Comparison of ENCODE assay signal across 8 mouse cellular contexts in genomic region chr8:94098081-94098974, GRCm38 (mm10). TPM values are rescaled to one million over a fixed set of nuclear protein-coding genes. Genes with fewer than 3 reads are reported as not detected.
DNase-seq lines count a peak whose midpoint lies in the region; ATAC-seq lines count a peak whose summit lies in the region.

Gene Bbs2, minus strand, starts transcription at chr8:94098928.

- peak; percentile 100 for DNase-seq in WW6 (ENCODE audit: low read depth, low spot score)
- DNase-seq in cerebellum, postnatal 4 days (ENCODE audit: low spot score in 2 of 2): peak; percentile 97 to 98
- DNase-seq in gastrocnemius, adult 18-20 months (ENCODE audit: low spot score): peak; percentile 99
- DNase-seq in left cerebral cortex, adult 18-20 months (ENCODE audit: low spot score in 2 of 2): peak; percentile 100
- peak; percentile 100 for DNase-seq in right cerebral cortex, adult 18-20 months
- peak; percentile 97 for DNase-seq in urinary bladder, postnatal 10 days (ENCODE audit: low spot score)

- H3K27ac ChIP-seq in hindbrain, embryonic 16.5 days (ENCODE audit: low read depth, low read length): peak within 1 kb of the TSS; percentile 95
- peak within 1 kb of the TSS; percentile 32 for H3K27ac ChIP-seq in macrophage

- peak within 1 kb of the TSS; percentile 76 for H3K4me2 ChIP-seq in hindbrain, embryonic 16.5 days (ENCODE audit: low read length)

- H3K4me1 ChIP-seq in hindbrain, embryonic 16.5 days (ENCODE audit: control insufficient read depth, insufficient read depth, low read depth, low read length): peaks cover 9% of the 10 kb centered on the region

- H3K36me3 ChIP-seq in hindbrain, embryonic 16.5 days (ENCODE audit: control insufficient read depth, insufficient read depth, low read length): no peaks in the 10 kb centered on the region
- no peaks in the 10 kb centered on the region for H3K36me3 ChIP-seq in macrophage (ENCODE audit: inconsistent target)

- peak; percentile 99 for ATAC-seq in hindbrain, embryonic 16.5 days

- H3K9me3 ChIP-seq in hindbrain, embryonic 16.5 days (ENCODE audit: control insufficient read depth, low read length): no peaks in the 10 kb centered on the region

- peak within 1 kb of the TSS; percentile 72 for H3K9ac ChIP-seq in hindbrain, embryonic 16.5 days (ENCODE audit: low read depth, low read length)

- H3K4me3 ChIP-seq in hindbrain, embryonic 16.5 days (ENCODE audit: low read length): peak within 1 kb of the TSS; percentile 55
- H3K4me3 ChIP-seq in macrophage (ENCODE audit: inconsistent target): peak within 1 kb of the TSS; percentile 29

- under 1% methylated on average over 61 of the region's 61 CpGs for WGBS in hindbrain, embryonic 16.5 days
- WGBS in macrophage (ENCODE audit: missing documents): 3% methylated on average over 61 of the region's 61 CpGs

- no peaks in the 10 kb centered on the region for H3K79me2 ChIP-seq in macrophage (ENCODE audit: inconsistent target)

- no peaks in the 10 kb centered on the region for H3K27me3 ChIP-seq in hindbrain, embryonic 16.5 days (replicated peaks; ENCODE audit: control insufficient read depth, insufficient read depth, low read length)

RNA-seq across cellular contexts. Expression of gene Bbs2, which starts in this region (rescaled TPM):
- 1 to 10 TPM; 2.2 to 2.5 TPM for total RNA-seq in gastrocnemius, adult 18-20 months (2021)
- polyA plus RNA-seq in hindbrain, embryonic 16.5 days (2015; fragmentation: Nextera tagmentation; extraction: Ambion mirVana): 18.0 and 22.0 TPM in 2 replicates
- total RNA-seq in left cerebral cortex, adult 18-20 months (2021): 10 to 100 TPM; 28.2 to 30.4 TPM
- 10 to 100 TPM in 6 of 26 experiments, 1 to 10 TPM in 20; 2.0 to 16.9 (median 6.3) TPM for total RNA-seq in macrophage (2018; cell fraction: chromatin; rRNA removed)
- total RNA-seq in macrophage (2018; cell fraction: cytosol; rRNA removed): 1 to 10 TPM; 1.1 to 5.8 (median 2.7) TPM
- total RNA-seq in macrophage (2018; cell fraction: nucleus; rRNA removed): 10 to 100 TPM in 5 of 26 experiments, 1 to 10 TPM in 21; 1.8 to 15.8 (median 4.9) TPM
- 2.6 to 5.6 TPM (median 3.7 TPM) in 3 replicates for polyA plus RNA-seq in macrophage (2018)

Comparison
In these comparisons a context has a peak if more than half of its experiments do, and no peak if none do; other contexts are left out.
1. Peak in every context shown above with its lines: DNase-seq, ATAC-seq, H3K4me3 ChIP-seq and H3K27ac ChIP-seq.
2. RNA of gene Bbs2 (total RNA-seq): 28.2 to 30.4 TPM in left cerebral cortex, adult 18-20 months; 2.2 to 2.5 TPM in gastrocnemius, adult 18-20 months; every median in the first group is over 4 times any median in the second.